10 mouse cellular contexts compared by ENCODE assay signal in the genomic region with DNA sequence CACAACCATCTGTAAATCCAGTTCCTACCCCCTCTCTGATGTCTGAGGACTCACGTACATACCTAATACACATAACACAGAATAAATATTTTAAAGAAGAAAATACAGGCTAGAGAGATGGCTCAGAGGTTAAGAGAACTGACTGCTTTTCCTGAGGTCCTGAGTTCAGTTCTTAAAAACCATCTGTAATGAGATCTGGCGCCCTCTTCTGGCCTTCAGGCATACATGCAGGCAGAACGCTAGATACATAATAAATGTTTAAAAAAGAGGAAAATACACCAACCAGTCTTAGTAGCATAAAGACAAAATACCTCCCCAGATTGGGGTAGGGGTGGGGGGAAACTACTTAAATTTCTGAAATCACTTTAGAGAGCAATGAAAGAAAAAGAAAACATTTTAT. TPM values are rescaled to one million over a fixed set of nuclear protein-coding genes. Genes with fewer than 3 reads are reported as not detected.
A peak's percentile ranks its signal among the peaks of the same experiment; 100 is the strongest.
DNase-seq lines count a peak whose midpoint lies in the region; ATAC-seq and TF ChIP-seq lines count a peak whose summit lies in the region.
"Had no signal": no experiment of that assay in that cellular context is flagged by ENCODE, and none has a peak within 500 bp of the region (broad histone marks: within the 10 kb centered on the region; RNA-seq: fewer than 3 reads in every experiment).

No protein-coding gene starts in this region.

- no peak overlapping the region for H3K9ac ChIP-seq in forebrain, embryonic 14.5 days (ENCODE audit: low read length)
- no peak overlapping the region for H3K9ac ChIP-seq in forebrain, embryonic 12.5 days
- no peak overlapping the region for H3K9ac ChIP-seq in stomach, postnatal 0 days (ENCODE audit: low read length)
- H3K9ac ChIP-seq: midbrain, embryonic 12.5 days had no signal

- no peaks in the 10 kb centered on the region for H3K36me3 ChIP-seq in forebrain, embryonic 14.5 days (ENCODE audit: control insufficient read depth, insufficient read depth, low read length)
- H3K36me3 ChIP-seq in forebrain, embryonic 12.5 days (replicated peaks) = no peaks in the 10 kb centered on the region
- H3K36me3 ChIP-seq in stomach, postnatal 0 days (ENCODE audit: control insufficient read depth, insufficient read depth, low read length) = no peaks in the 10 kb centered on the region
- H3K36me3 ChIP-seq: midbrain, embryonic 12.5 days had no signal

- TF ChIP-seq CTCF in bone marrow, adult 2 months (IDR thresholded peaks at IDR 0.05; ENCODE audit: control insufficient read depth, insufficient read depth, low read length) = peak; percentile 46
- peak; percentile 79 for TF ChIP-seq CTCF in stomach, postnatal 0 days (IDR thresholded peaks at IDR 0.05; ENCODE audit: low read depth)

- TF ChIP-seq EP300 in stomach, postnatal 0 days (optimal IDR thresholded peaks at IDR 0.05) = no peak

- peaks cover 11% of the 10 kb centered on the region; the same call in 1 of the 2 replicates for H3K4me1 ChIP-seq in forebrain, embryonic 14.5 days (ENCODE audit: control insufficient read depth, insufficient read depth, low read length)
- H3K4me1 ChIP-seq in forebrain, embryonic 12.5 days = peaks cover 37% of the 10 kb centered on the region
- no peaks in the 10 kb centered on the region for H3K4me1 ChIP-seq in bone marrow, adult 2 months (ENCODE audit: control insufficient read depth, insufficient read depth, low read length)
- H3K4me1 ChIP-seq in stomach, postnatal 0 days (replicated peaks; ENCODE audit: control insufficient read depth, insufficient read depth) = peaks cover 24% of the 10 kb centered on the region

- no peak for ATAC-seq in forebrain, embryonic 14.5 days
- no peak for ATAC-seq in forebrain, embryonic 12.5 days (ENCODE audit: low FRiP score)
- ATAC-seq in stomach, postnatal 0 days (ENCODE audit: low FRiP score, low TSS enrichment) = no peak
- ATAC-seq: hindbrain, embryonic 16.5 days had no signal

- no peaks in the 10 kb centered on the region for H3K27me3 ChIP-seq in forebrain, embryonic 14.5 days (replicated peaks; ENCODE audit: control insufficient read depth, insufficient read depth, low read length)
- H3K27me3 ChIP-seq in forebrain, embryonic 12.5 days = no peaks in the 10 kb centered on the region
- no peaks in the 10 kb centered on the region for H3K27me3 ChIP-seq in stomach, postnatal 0 days (ENCODE audit: control insufficient read depth, insufficient read depth, low read length)
- H3K27me3 ChIP-seq: midbrain, embryonic 12.5 days had no signal

- no peak for TF ChIP-seq POLR2A in bone marrow, adult 2 months (IDR thresholded peaks at IDR 0.05; ENCODE audit: borderline replicate concordance, control insufficient read depth, low read depth, low read length)

- H3K27ac ChIP-seq in forebrain, embryonic 14.5 days (ENCODE audit: low read depth, low read length) = no peak overlapping the region
- no peak overlapping the region for H3K27ac ChIP-seq in forebrain, embryonic 12.5 days
- no peak overlapping the region for H3K27ac ChIP-seq in bone marrow, adult 2 months (ENCODE audit: control insufficient read depth, insufficient read depth, low read depth, low read length, poor library complexity)
- no peak overlapping the region for H3K27ac ChIP-seq in stomach, postnatal 0 days (replicated peaks)
- H3K27ac ChIP-seq: midbrain, embryonic 12.5 days had no signal

- no peak overlapping the region for H3K4me2 ChIP-seq in forebrain, embryonic 14.5 days (ENCODE audit: low read length)
- no peak overlapping the region for H3K4me2 ChIP-seq in forebrain, embryonic 12.5 days
- no peak overlapping the region for H3K4me2 ChIP-seq in stomach, postnatal 0 days (replicated peaks; ENCODE audit: low read depth)
- H3K4me2 ChIP-seq: midbrain, embryonic 12.5 days had no signal

- H3K9me3 ChIP-seq in forebrain, embryonic 14.5 days (replicated peaks; ENCODE audit: control insufficient read depth, low read length) = no peaks in the 10 kb centered on the region
- H3K9me3 ChIP-seq in forebrain, embryonic 12.5 days = no peaks in the 10 kb centered on the region
- no peaks in the 10 kb centered on the region for H3K9me3 ChIP-seq in stomach, postnatal 0 days (ENCODE audit: control insufficient read depth, low read length)
- H3K9me3 ChIP-seq: midbrain, embryonic 12.5 days had no signal

- DNase-seq in forebrain, embryonic 14.5 days (ENCODE audit: low spot score) = peak; percentile 46
- peak; percentile 39 for DNase-seq in lung, postnatal 10 days
- no peak for DNase-seq in lung, postnatal 25 days (ENCODE audit: low spot score)
- DNase-seq in stomach, postnatal 0 days (ENCODE audit: low spot score) = no peak
- no peak for DNase-seq in urinary bladder, postnatal 14 days (ENCODE audit: low spot score)
- DNase-seq in right cerebral cortex, postnatal 36 days (ENCODE audit: low spot score in 2 of 2) = no peak

- 55% methylated on average over 3 of the region's 3 CpGs for WGBS in forebrain, embryonic 14.5 days
- 54% methylated on average over 3 of the region's 3 CpGs for WGBS in forebrain, embryonic 12.5 days
- WGBS in bone marrow, adult 2 months = 41% methylated on average over 3 of the region's 3 CpGs
- 64% methylated on average over 3 of the region's 3 CpGs for WGBS in stomach, postnatal 0 days

- no peak overlapping the region for H3K4me3 ChIP-seq in forebrain, embryonic 14.5 days (ENCODE audit: low read depth, low read length)
- H3K4me3 ChIP-seq in forebrain, embryonic 12.5 days (replicated peaks) = no peak overlapping the region
- no peak overlapping the region for H3K4me3 ChIP-seq in bone marrow, adult 2 months (replicated peaks; ENCODE audit: control insufficient read depth, low read depth, low read length)
- H3K4me3 ChIP-seq in stomach, postnatal 0 days (ENCODE audit: low read depth, low read length) = no peak overlapping the region
- H3K4me3 ChIP-seq: midbrain, embryonic 12.5 days had no signal

RNA-seq across cellular contexts. Expression of a gene that starts 41.2 kb away (rescaled TPM):
- polyA plus RNA-seq in forebrain, embryonic 14.5 days (2014; fragmentation: Nextera tagmentation; extraction: Ambion mirVana) = 34.0 and 37.8 TPM in 2 replicates
- 31.0 and 32.1 TPM in 2 replicates for polyA plus RNA-seq in forebrain, embryonic 12.5 days (2016; fragmentation: Nextera tagmentation; extraction: Ambion mirVana)
- 6.4 and 13.5 TPM in 2 replicates for polyA plus RNA-seq in bone marrow, adult 2 months (2011; ENCODE audit: insufficient read depth, insufficient read length, low replicate concordance, missing spikeins)
- polyA plus RNA-seq in stomach, postnatal 0 days (2015; fragmentation: Nextera tagmentation; extraction: Ambion mirVana) = 37.2 and 37.7 TPM in 2 replicates

RNA-seq across cellular contexts. Expression of a gene that starts 59.7 kb away (rescaled TPM):
- polyA plus RNA-seq in forebrain, embryonic 14.5 days (2014; fragmentation: Nextera tagmentation; extraction: Ambion mirVana) = 6.6 and 8.4 TPM in 2 replicates
- 4.6 and 5.3 TPM in 2 replicates for polyA plus RNA-seq in forebrain, embryonic 12.5 days (2016; fragmentation: Nextera tagmentation; extraction: Ambion mirVana)
- 1.3 and 4.0 TPM in 2 replicates for polyA plus RNA-seq in bone marrow, adult 2 months (2011; ENCODE audit: insufficient read depth, insufficient read length, low replicate concordance, missing spikeins)
- polyA plus RNA-seq in stomach, postnatal 0 days (2015; fragmentation: Nextera tagmentation; extraction: Ambion mirVana) = 54.1 TPM in 2 replicates

RNA-seq across cellular contexts. Expression of a gene that starts 59.8 kb away (rescaled TPM):
- polyA plus RNA-seq in forebrain, embryonic 14.5 days (2014; fragmentation: Nextera tagmentation; extraction: Ambion mirVana) = 19.2 and 20.1 TPM in 2 replicates
- 16.0 and 16.2 TPM in 2 replicates for polyA plus RNA-seq in forebrain, embryonic 12.5 days (2016; fragmentation: Nextera tagmentation; extraction: Ambion mirVana)
- 2.7 and 5.2 TPM in 2 replicates for polyA plus RNA-seq in bone marrow, adult 2 months (2011; ENCODE audit: insufficient read depth, insufficient read length, low replicate concordance, missing spikeins)
- polyA plus RNA-seq in stomach, postnatal 0 days (2015; fragmentation: Nextera tagmentation; extraction: Ambion mirVana) = 13.3 and 15.8 TPM in 2 replicates

Comparison
In these comparisons a context has a peak if more than half of its experiments do, and no peak if none do; other contexts are left out.
1. DNase-seq: peak in forebrain, embryonic 14.5 days (single experiment) and lung, postnatal 10 days (single experiment); none in lung, postnatal 25 days (single experiment), stomach, postnatal 0 days (single experiment), urinary bladder, postnatal 14 days (single experiment) and right cerebral cortex, postnatal 36 days (0 of 2).